32 mouse cellular contexts compared by ENCODE assay signal in genomic region chr7:81597660-81598059, GRCm38 (mm10). TPM values are rescaled to one million over a fixed set of nuclear protein-coding genes. Genes with fewer than 3 reads are reported as not detected.
DNase-seq lines count a peak whose midpoint lies in the region; ATAC-seq and TF ChIP-seq lines count a peak whose summit lies in the region.
"Had no signal": no experiment of that assay in that cellular context is flagged by ENCODE, and none has a peak within 500 bp of the region (broad histone marks: within the 10 kb centered on the region; RNA-seq: fewer than 3 reads in every experiment).

No protein-coding gene starts in this region.

- H3K4me1 ChIP-seq in forebrain, embryonic 14.5 days (ENCODE audit: control insufficient read depth, insufficient read depth, low read length), result no peaks in the 10 kb centered on the region
- H3K4me1 ChIP-seq in forebrain, postnatal 0 days (ENCODE audit: insufficient read depth), result no peaks in the 10 kb centered on the region
- H3K4me1 ChIP-seq in hindbrain, postnatal 0 days (ENCODE audit: insufficient read depth, low read length), result no peaks in the 10 kb centered on the region
- no peaks in the 10 kb centered on the region for H3K4me1 ChIP-seq in hindbrain, embryonic 14.5 days (replicated peaks; ENCODE audit: control insufficient read depth, insufficient read depth, low read length)
- H3K4me1 ChIP-seq in limb, embryonic 10.5 days, result no peaks in the 10 kb centered on the region
- H3K4me1 ChIP-seq: embryonic facial prominence, embryonic 12.5 days; hindbrain, embryonic 13.5 days; neural tube, embryonic 15.5 days had no signal

- no peaks in the 10 kb centered on the region for H3K9me3 ChIP-seq in forebrain, embryonic 14.5 days (replicated peaks; ENCODE audit: control insufficient read depth, low read length)
- H3K9me3 ChIP-seq in forebrain, postnatal 0 days (ENCODE audit: low read length), result no peaks in the 10 kb centered on the region
- H3K9me3 ChIP-seq in hindbrain, postnatal 0 days (ENCODE audit: low read length), result no peaks in the 10 kb centered on the region
- H3K9me3 ChIP-seq in hindbrain, embryonic 14.5 days (ENCODE audit: control insufficient read depth, low read length), result no peaks in the 10 kb centered on the region
- no peaks in the 10 kb centered on the region for H3K9me3 ChIP-seq in limb, embryonic 10.5 days (replicated peaks)
- H3K9me3 ChIP-seq: embryonic facial prominence, embryonic 12.5 days; forebrain, embryonic 10.5 days; G1E; heart, embryonic 15.5 days; hindbrain, embryonic 13.5 days; neural tube, embryonic 15.5 days had no signal

- H3K9ac ChIP-seq in forebrain, embryonic 14.5 days (ENCODE audit: low read length), result no peak overlapping the region
- H3K9ac ChIP-seq in forebrain, postnatal 0 days, result no peak overlapping the region
- H3K9ac ChIP-seq in hindbrain, postnatal 0 days (replicated peaks; ENCODE audit: low read length), result no peak overlapping the region
- no peak overlapping the region for H3K9ac ChIP-seq in hindbrain, embryonic 14.5 days
- H3K9ac ChIP-seq: embryonic facial prominence, embryonic 12.5 days; heart, embryonic 15.5 days; hindbrain, embryonic 13.5 days; neural tube, embryonic 15.5 days had no signal

- no peak overlapping the region for H3K4me3 ChIP-seq in forebrain, embryonic 14.5 days (ENCODE audit: low read depth, low read length)
- no peak overlapping the region for H3K4me3 ChIP-seq in forebrain, postnatal 0 days (ENCODE audit: low read depth, low read length)
- no peak overlapping the region for H3K4me3 ChIP-seq in hindbrain, postnatal 0 days (ENCODE audit: low read length)
- H3K4me3 ChIP-seq in hindbrain, embryonic 14.5 days (replicated peaks; ENCODE audit: low read length), result no peak overlapping the region
- no peak overlapping the region for H3K4me3 ChIP-seq in limb, embryonic 10.5 days
- H3K4me3 ChIP-seq: embryonic facial prominence, embryonic 12.5 days; forebrain, embryonic 10.5 days; heart, embryonic 15.5 days; hindbrain, embryonic 13.5 days; neural tube, embryonic 15.5 days had no signal

- peak; percentile 19 for DNase-seq in forebrain, embryonic 14.5 days (ENCODE audit: low spot score)
- DNase-seq in forebrain, postnatal 0 days, result no peak
- DNase-seq in hindbrain, postnatal 0 days (ENCODE audit: low spot score), result no peak
- DNase-seq in hindbrain, embryonic 14.5 days (ENCODE audit: low spot score), result no peak
- peak; percentile 18 for DNase-seq in NIH3T3 (ENCODE audit: low read depth)
- DNase-seq in limb, embryonic 10.5 days (ENCODE audit: low spot score), result peak; percentile 15
- DNase-seq in thymus, postnatal 4 days, result no peak
- DNase-seq: adrenal gland, postnatal 14 days; cerebellum, adult 11 months; cerebellum, adult 9-11 months; embryo, embryonic 11 days; gastrocnemius, postnatal 14 days; heart, postnatal 4 days; kidney, adult 8-10 months; kidney, postnatal 10 days; layer of hippocampus, adult 9-11 months; liver; midbrain, embryonic 14.5 days; retina, postnatal 1 day; right cerebral cortex, postnatal 14 days; thymus, adult 2 months; thymus, postnatal 36 days had no signal

- WGBS in forebrain, embryonic 14.5 days, result 96% methylated on average over 1 of the region's 1 CpGs
- 97% methylated on average over 1 of the region's 1 CpGs for WGBS in forebrain, postnatal 0 days
- 96% methylated on average over 1 of the region's 1 CpGs for WGBS in hindbrain, postnatal 0 days
- 97% methylated on average over 1 of the region's 1 CpGs for WGBS in hindbrain, embryonic 14.5 days
- 97% methylated on average over 1 of the region's 1 CpGs for whole genome bisulfite sequencing in limb, embryonic 10.5 days

- H3K36me3 ChIP-seq in forebrain, embryonic 14.5 days (ENCODE audit: control insufficient read depth, insufficient read depth, low read length), result peaks cover 56% of the 10 kb centered on the region
- peaks cover 40% of the 10 kb centered on the region for H3K36me3 ChIP-seq in forebrain, postnatal 0 days (ENCODE audit: insufficient read depth)
- H3K36me3 ChIP-seq in hindbrain, postnatal 0 days (ENCODE audit: insufficient read depth, low read length), result peaks cover 49% of the 10 kb centered on the region
- H3K36me3 ChIP-seq in hindbrain, embryonic 14.5 days (replicated peaks; ENCODE audit: control insufficient read depth, insufficient read depth), result peaks cover 61% of the 10 kb centered on the region
- peaks cover 31% of the 10 kb centered on the region for H3K36me3 ChIP-seq in limb, embryonic 10.5 days

- no peak for ATAC-seq in forebrain, embryonic 14.5 days
- ATAC-seq in forebrain, postnatal 0 days, result no peak
- peak; percentile 39; the same call in 1 of the 2 replicates for ATAC-seq in hindbrain, postnatal 0 days
- ATAC-seq in hindbrain, embryonic 14.5 days (ENCODE audit: low FRiP score), result no peak
- ATAC-seq: inflammation-experienced regulatory T-cells, adult 6 months; lung, postnatal 0 days; Patski had no signal

- H3K4me2 ChIP-seq in forebrain, embryonic 14.5 days (ENCODE audit: low read length), result no peak overlapping the region
- H3K4me2 ChIP-seq in forebrain, postnatal 0 days (ENCODE audit: low read depth), result no peak overlapping the region
- H3K4me2 ChIP-seq in hindbrain, postnatal 0 days (ENCODE audit: low read depth, low read length), result no peak overlapping the region
- no peak overlapping the region for H3K4me2 ChIP-seq in hindbrain, embryonic 14.5 days (replicated peaks)
- H3K4me2 ChIP-seq: embryonic facial prominence, embryonic 12.5 days; heart, embryonic 15.5 days; hindbrain, embryonic 13.5 days; neural tube, embryonic 15.5 days had no signal

- H3K27me3 ChIP-seq in forebrain, embryonic 14.5 days (replicated peaks; ENCODE audit: control insufficient read depth, insufficient read depth, low read length), result no peaks in the 10 kb centered on the region
- H3K27me3 ChIP-seq in forebrain, postnatal 0 days (ENCODE audit: insufficient read depth, low read length), result no peaks in the 10 kb centered on the region
- H3K27me3 ChIP-seq in hindbrain, postnatal 0 days (ENCODE audit: insufficient read depth, low read length), result no peaks in the 10 kb centered on the region
- no peaks in the 10 kb centered on the region for H3K27me3 ChIP-seq in hindbrain, embryonic 14.5 days (ENCODE audit: control insufficient read depth, insufficient read depth, low read length)
- H3K27me3 ChIP-seq in limb, embryonic 10.5 days (ENCODE audit: low read depth, poor library complexity, severe bottlenecking), result no peaks in the 10 kb centered on the region
- H3K27me3 ChIP-seq: embryonic facial prominence, embryonic 12.5 days; heart, embryonic 15.5 days; hindbrain, embryonic 13.5 days; neural tube, embryonic 15.5 days; Patski had no signal

- TF ChIP-seq CTCF in forebrain, postnatal 0 days (IDR thresholded peaks at IDR 0.05; ENCODE audit: low read depth), result no peak
- TF ChIP-seq CTCF in hindbrain, postnatal 0 days (IDR thresholded peaks at IDR 0.05; ENCODE audit: low read depth), result no peak

- no peak overlapping the region for H3K27ac ChIP-seq in forebrain, embryonic 14.5 days (ENCODE audit: low read depth, low read length)
- no peak overlapping the region for H3K27ac ChIP-seq in forebrain, postnatal 0 days (ENCODE audit: low read depth, low read length)
- no peak overlapping the region for H3K27ac ChIP-seq in hindbrain, postnatal 0 days
- H3K27ac ChIP-seq in hindbrain, embryonic 14.5 days, result no peak overlapping the region
- H3K27ac ChIP-seq in limb, embryonic 10.5 days, result no peak overlapping the region
- H3K27ac ChIP-seq: embryonic facial prominence, embryonic 12.5 days; forebrain, embryonic 10.5 days; heart, embryonic 15.5 days; hindbrain, embryonic 13.5 days; macrophage; neural tube, embryonic 15.5 days had no signal

RNA-seq across cellular contexts. Expression of gene Whamm, which starts 26.6 kb away (rescaled TPM):
- 4.7 and 5.8 TPM in 2 replicates for polyA plus RNA-seq in forebrain, embryonic 14.5 days (2014; fragmentation: Nextera tagmentation; extraction: Ambion mirVana)
- total RNA-seq in forebrain, postnatal 0 days (2014; rRNA removed), result 7.1 and 8.7 TPM in 2 replicates
- 4.2 and 5.4 TPM in 2 replicates for polyA plus RNA-seq in forebrain, postnatal 0 days (2015; fragmentation: Nextera tagmentation; extraction: Ambion mirVana)
- 5.1 and 6.2 TPM in 2 replicates for total RNA-seq in hindbrain, postnatal 0 days (2014; rRNA removed)
- 6.9 and 7.0 TPM in 2 replicates for polyA plus RNA-seq in hindbrain, postnatal 0 days (2015; fragmentation: Nextera tagmentation; extraction: Ambion mirVana)
- 8.5 and 9.9 TPM in 2 replicates for polyA plus RNA-seq in hindbrain, embryonic 14.5 days (2014; fragmentation: Nextera tagmentation; extraction: Ambion mirVana)
- polyA plus RNA-seq in limb, embryonic 10.5 days (2016; fragmentation: Nextera tagmentation; extraction: Ambion mirVana), result 2.6 and 2.7 TPM in 2 replicates

RNA-seq across cellular contexts. Expression of gene Fsd2, which starts 30.9 kb away (rescaled TPM):
- polyA plus RNA-seq in forebrain, embryonic 14.5 days (2014; fragmentation: Nextera tagmentation; extraction: Ambion mirVana), result 0.09 and 0.23 TPM in 2 replicates
- total RNA-seq in forebrain, postnatal 0 days (2014; rRNA removed), result 0.15 and 0.48 TPM in 2 replicates
- 0.16 and 0.31 TPM in 2 replicates for polyA plus RNA-seq in forebrain, postnatal 0 days (2015; fragmentation: Nextera tagmentation; extraction: Ambion mirVana)
- 0.18 and 0.31 TPM in 2 replicates for total RNA-seq in hindbrain, postnatal 0 days (2014; rRNA removed)
- 0.05 and 0.08 TPM in 2 replicates for polyA plus RNA-seq in hindbrain, postnatal 0 days (2015; fragmentation: Nextera tagmentation; extraction: Ambion mirVana)
- 0.10 and 0.21 TPM in 2 replicates for polyA plus RNA-seq in hindbrain, embryonic 14.5 days (2014; fragmentation: Nextera tagmentation; extraction: Ambion mirVana)
- 0.08 and 0.15 TPM in 2 replicates for polyA plus RNA-seq in limb, embryonic 10.5 days (2016; fragmentation: Nextera tagmentation; extraction: Ambion mirVana)
- polyA plus RNA-seq: G1E, Patski had no signal

Comparison
In these comparisons a context has a peak if more than half of its experiments do, and no peak if none do; other contexts are left out.
1. DNase-seq: peak in forebrain, embryonic 14.5 days (single experiment), NIH3T3 (single experiment) and limb, embryonic 10.5 days (single experiment); none in forebrain, postnatal 0 days (single experiment), hindbrain, postnatal 0 days (single experiment), hindbrain, embryonic 14.5 days (single experiment) and thymus, postnatal 4 days (single experiment).